Mouse (Mus musculus) adrenal gland, adult 18-20 months (tissue): Measurements from ENCODE around the gene Rlf. TPM values are rescaled to one million over a fixed set of nuclear protein-coding genes. Genes with fewer than 3 reads are reported as not detected.
"Not testable (repeated sequence)": the region's sequence is repeated elsewhere in the genome, so short reads cannot be mapped to it uniquely, and the experiment has no call there.

ENCODE experiments used
- DNase-seq, 2 experiments: peaks; one replicate each; pipeline ENCODE4 v3.0.0; 2021 to 2022; ENCODE audit warnings: low spot score in 2 of 2
- total RNA-seq, 2 experiments: library from RNA; stranded (reverse); gene quantifications; 1 replicate in 1 of 2; 2 replicates in 1 of 2; pipeline ENCODE4 v1.2.3; 2021

Gene Rlf
- total RNA-seq, 2 experiments from 2014 or later: 14.0 to 14.9 TPM

DNA sequence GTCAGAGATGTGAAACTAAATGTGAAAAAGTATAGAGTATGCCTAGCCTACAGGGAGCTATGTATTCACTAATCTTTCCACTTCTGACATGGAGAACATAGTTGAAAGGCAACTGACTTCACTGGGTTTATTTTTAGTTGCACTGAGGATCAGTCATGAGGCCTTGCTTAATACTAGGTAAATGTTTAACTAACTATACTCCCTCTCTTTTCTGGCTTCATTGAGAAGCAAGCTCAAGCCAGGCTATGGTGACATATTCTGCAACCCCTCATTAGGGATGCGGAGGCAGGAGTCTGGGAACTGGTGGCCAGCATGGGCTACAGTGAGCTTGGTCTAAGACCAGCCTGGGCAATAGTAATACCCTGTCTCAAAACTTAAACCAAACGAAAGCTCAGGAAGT, 47.2 kb downstream of the Rlf start:
- no peak for DNase-seq

GRCm38 (mm10) chr4:121166697-121167096, 48.2 kb downstream of the Rlf start:
- DNase-seq: not testable (repeated sequence)

GRCm38 (mm10) chr4:121163501-121164030, 51.3 kb downstream of the Rlf start:
- no peak for DNase-seq

GRCm38 (mm10) chr4:121109126-121109525, 105.8 kb downstream of the Rlf start, which contains the start of gene Tmco2:
TSS of gene Tmco2 (minus strand) at chr4:121109226.
- no peak for DNase-seq

GRCm38 (mm10) chr4:121103304-121103703, 111.6 kb downstream of the Rlf start:
- DNase-seq: no peak

- peak; percentile 77 for DNase-seq
These were observed 117.1 kb downstream of the Rlf start, which contains the start of gene Zmpste24 for GRCm38 (mm10) chr4:121097650-121098378. TSS of gene Zmpste24 (minus strand) at chr4:121098241.

Other genes starting within 250 kb of the Rlf start
- 10 to 100 TPM; 28.9 to 34.6 TPM for gene Smap2, start 197.8 kb downstream of the Rlf start, total RNA-seq
- under 1 TPM; 0.33 to 0.42 TPM for gene Col9a2, start 175.7 kb downstream of the Rlf start, total RNA-seq
- 10 to 100 TPM; 39.3 to 51.6 TPM for gene Zmpste24, start 116.8 kb downstream of the Rlf start, total RNA-seq
- gene Tmco2, start 105.9 kb downstream of the Rlf start, total RNA-seq: not detected
- gene Gm12888, start 109.8 kb upstream of the Rlf start, total RNA-seq: not detected
- gene Gm12886, start 208.0 kb upstream of the Rlf start, total RNA-seq: not detected